Mouse (Mus musculus): ENCODE data around the gene 1700113H08Rik. TPM values are rescaled to one million over a fixed set of nuclear protein-coding genes. Genes with fewer than 3 reads are reported as not detected.

1700113H08Rik gene
- polyA plus RNA-seq, 1 experiment from 2014 or later: 0.28 TPM

GRCm38 (mm10) chr10:87084236-87084635, 26.4 kb downstream of the 1700113H08Rik start:
- WGBS: 87% methylated on average over 6 of the region's 6 CpGs
- no peak overlapping the region for H3K27ac ChIP-seq
- no peak for ATAC-seq
- no peak overlapping the region for H3K4me2 ChIP-seq (replicated peaks)
- H3K9me3 ChIP-seq: no peaks in the 10 kb centered on the region
- no peaks in the 10 kb centered on the region for H3K4me1 ChIP-seq (replicated peaks)
- H3K9ac ChIP-seq (replicated peaks): no peak overlapping the region
- no peaks in the 10 kb centered on the region for H3K36me3 ChIP-seq
- H3K27me3 ChIP-seq: no peaks in the 10 kb centered on the region
- no peak overlapping the region for H3K4me3 ChIP-seq (replicated peaks)

- H3K4me3 ChIP-seq (replicated peaks): no peak overlapping the region
- no peaks in the 10 kb centered on the region for H3K36me3 ChIP-seq
- no peak overlapping the region for H3K4me2 ChIP-seq (replicated peaks)
- no peak for ATAC-seq
- H3K9me3 ChIP-seq: no peaks in the 10 kb centered on the region
- H3K27ac ChIP-seq: no peak overlapping the region
- WGBS: 34% methylated on average over 5 of the region's 5 CpGs
- 0 out of 2 replicates have a peak, but pooled peaks cover 3% of the 10 kb centered on the region for H3K27me3 ChIP-seq
- H3K4me1 ChIP-seq (replicated peaks): no peaks in the 10 kb centered on the region
- no peak overlapping the region for H3K9ac ChIP-seq (replicated peaks)
These were observed 29.8 kb downstream of the 1700113H08Rik start for GRCm38 (mm10) chr10:87087646-87088045.

GRCm38 (mm10) chr10:87094249-87094648, 36.4 kb downstream of the 1700113H08Rik start:
- Histone ChIP-seq H3K4me2 (replicated peaks) (no peak overlapping the region), H3K27ac (no peak overlapping the region), H3K27me3 (peaks cover 11% of the 10 kb centered on the region; the same call in 1 of the 2 replicates), H3K9ac (replicated peaks) (no peak overlapping the region), H3K36me3 (no peaks in the 10 kb centered on the region), H3K4me1 (replicated peaks) (peaks cover 9% of the 10 kb centered on the region), H3K4me3 (replicated peaks) (no peak overlapping the region), H3K9me3 (no peaks in the 10 kb centered on the region)
- ATAC-seq: 0 out of 2 replicates have a peak, but pooled peaks have one; percentile 45

GRCm38 (mm10) chr10:87098722-87099121, 40.9 kb downstream of the 1700113H08Rik start:
- H3K4me2 ChIP-seq (replicated peaks): no peak overlapping the region
- H3K27ac ChIP-seq: no peak overlapping the region
- no peak for ATAC-seq
- no peaks in the 10 kb centered on the region for H3K36me3 ChIP-seq
- H3K9ac ChIP-seq (replicated peaks): no peak overlapping the region
- H3K4me3 ChIP-seq (replicated peaks): no peak overlapping the region
- H3K4me1 ChIP-seq (replicated peaks): peaks cover 38% of the 10 kb centered on the region
- H3K9me3 ChIP-seq: no peaks in the 10 kb centered on the region
- peaks cover 8% of the 10 kb centered on the region; the same call in 1 of the 2 replicates for H3K27me3 ChIP-seq
- WGBS: 62% methylated on average over 6 of the region's 6 CpGs

- H3K36me3 ChIP-seq: no peaks in the 10 kb centered on the region
- H3K27me3 ChIP-seq: peaks cover 11% of the 10 kb centered on the region; the same call in 1 of the 2 replicates
- no peak overlapping the region for H3K9ac ChIP-seq (replicated peaks)
- no peak overlapping the region for H3K4me2 ChIP-seq (replicated peaks)
- peaks cover 38% of the 10 kb centered on the region for H3K4me1 ChIP-seq (replicated peaks)
- no peaks in the 10 kb centered on the region for H3K9me3 ChIP-seq
- 35% methylated on average over 4 of the region's 4 CpGs for WGBS
- no peak overlapping the region for H3K4me3 ChIP-seq (replicated peaks)
- 0 out of 2 replicates have a peak, but pooled peaks have one; percentile 15 for ATAC-seq
- H3K27ac ChIP-seq: no peak overlapping the region
These were observed 42.8 kb downstream of the 1700113H08Rik start for GRCm38 (mm10) chr10:87100668-87101067.

- ATAC-seq: peak; percentile 85
- Histone ChIP-seq H3K4me3 (replicated peaks) (no peak overlapping the region), H3K27me3 (peaks cover 7% of the 10 kb centered on the region; the same call in 1 of the 2 replicates), H3K9ac (replicated peaks) (no peak overlapping the region), H3K27ac (peak overlapping the region; percentile 39; the same call in 1 of the 2 replicates), H3K4me2 (replicated peaks) (no peak overlapping the region), H3K36me3 (no peaks in the 10 kb centered on the region), H3K9me3 (no peaks in the 10 kb centered on the region), H3K4me1 (replicated peaks) (peaks cover 38% of the 10 kb centered on the region)
- 5% methylated on average over 9 of the region's 9 CpGs for WGBS
These were observed 43.6 kb downstream of the 1700113H08Rik start for GRCm38 (mm10) chr10:87101265-87101950.

GRCm38 (mm10) chr10:87101951-87102320, 44.1 kb downstream of the 1700113H08Rik start:
- H3K27me3 ChIP-seq: 0 out of 2 replicates have a peak, but pooled peaks cover 6% of the 10 kb centered on the region
- H3K36me3 ChIP-seq: no peaks in the 10 kb centered on the region
- peaks cover 38% of the 10 kb centered on the region for H3K4me1 ChIP-seq (replicated peaks)
- 0 out of 2 replicates have a peak, but pooled peaks have one; percentile 41 for ATAC-seq
- no peak overlapping the region for H3K4me3 ChIP-seq (replicated peaks)
- no peak overlapping the region for H3K4me2 ChIP-seq (replicated peaks)
- H3K9me3 ChIP-seq: no peaks in the 10 kb centered on the region
- WGBS: 5% methylated on average over 3 of the region's 3 CpGs
- no peak overlapping the region for H3K9ac ChIP-seq (replicated peaks)
- peak overlapping the region; percentile 39; the same call in 1 of the 2 replicates for H3K27ac ChIP-seq

- Histone ChIP-seq H3K27me3 (0 out of 2 replicates have a peak, but pooled peaks cover 6% of the 10 kb centered on the region), H3K36me3 (no peaks in the 10 kb centered on the region), H3K4me2 (replicated peaks) (peak overlapping the region; percentile 10; the same call in 1 of the 2 replicates), H3K9me3 (no peaks in the 10 kb centered on the region), H3K27ac (peak overlapping the region; percentile 39; the same call in 1 of the 2 replicates), H3K4me1 (replicated peaks) (peaks cover 40% of the 10 kb centered on the region), H3K4me3 (replicated peaks) (no peak overlapping the region), H3K9ac (replicated peaks) (no peak overlapping the region)
- no peak for ATAC-seq
- 12% methylated on average over 13 of the region's 13 CpGs for WGBS
These were observed 44.6 kb downstream of the 1700113H08Rik start for GRCm38 (mm10) chr10:87102455-87102854.

GRCm38 (mm10) chr10:87103286-87103685, 45.4 kb downstream of the 1700113H08Rik start:
- no peak overlapping the region for H3K27ac ChIP-seq
- no peak overlapping the region for H3K4me3 ChIP-seq (replicated peaks)
- peaks cover 39% of the 10 kb centered on the region for H3K4me1 ChIP-seq (replicated peaks)
- WGBS: 52% methylated on average over 8 of the region's 8 CpGs
- H3K36me3 ChIP-seq: no peaks in the 10 kb centered on the region
- no peak for ATAC-seq
- H3K27me3 ChIP-seq: 0 out of 2 replicates have a peak, but pooled peaks cover 2% of the 10 kb centered on the region
- no peaks in the 10 kb centered on the region for H3K9me3 ChIP-seq
- H3K9ac ChIP-seq (replicated peaks): no peak overlapping the region
- no peak overlapping the region for H3K4me2 ChIP-seq (replicated peaks)

GRCm38 (mm10) chr10:87107565-87108297, 49.9 kb downstream of the 1700113H08Rik start:
- Histone ChIP-seq H3K4me2 (replicated peaks) (no peak overlapping the region), H3K4me3 (replicated peaks) (no peak overlapping the region), H3K36me3 (no peaks in the 10 kb centered on the region), H3K27ac (no peak overlapping the region), H3K9me3 (no peaks in the 10 kb centered on the region), H3K4me1 (replicated peaks) (peaks cover 7% of the 10 kb centered on the region; the same call in 1 of the 2 replicates), H3K9ac (replicated peaks) (no peak overlapping the region), H3K27me3 (0 out of 2 replicates have a peak, but pooled peaks cover 6% of the 10 kb centered on the region)
- 72% methylated on average over 9 of the region's 9 CpGs for WGBS
- 0 out of 2 replicates have a peak, but pooled peaks have one; percentile 34 for ATAC-seq

GRCm38 (mm10) chr10:87108333-87108732, 50.5 kb downstream of the 1700113H08Rik start:
- H3K27me3 ChIP-seq: 0 out of 2 replicates have a peak, but pooled peaks cover 6% of the 10 kb centered on the region
- H3K36me3 ChIP-seq: no peaks in the 10 kb centered on the region
- no peak for ATAC-seq
- no peak overlapping the region for H3K27ac ChIP-seq
- H3K4me1 ChIP-seq (replicated peaks): 0 out of 2 replicates have a peak, but pooled peaks cover 3% of the 10 kb centered on the region
- H3K4me2 ChIP-seq (replicated peaks): no peak overlapping the region
- no peaks in the 10 kb centered on the region for H3K9me3 ChIP-seq
- WGBS: 93% methylated on average over 6 of the region's 6 CpGs
- H3K4me3 ChIP-seq (replicated peaks): no peak overlapping the region
- H3K9ac ChIP-seq (replicated peaks): no peak overlapping the region

Measured in midbrain, embryonic 13.5 days (tissue).